Mouse (Mus musculus) CH12.LX (cell line): ENCODE data around the gene Eif2ak3. TPM values are rescaled to one million over a fixed set of nuclear protein-coding genes. Genes with fewer than 3 reads are reported as not detected.

ENCODE experiments used
- DNase-seq: peaks from one replicate; pipeline ENCODE4 v3.0.0-alpha.2; 2013; ENCODE audit errors: extremely low read depth
- H3K27ac ChIP-seq: 2 replicates; pipeline ENCODE4 v1.5.1; 2012; ENCODE audit warnings: low read depth, mild to moderate bottlenecking, control low read depth, moderate library complexity; ENCODE audit not compliant: insufficient read depth
- H3K27me3 ChIP-seq: replicated peaks from 2 replicates; pipeline ENCODE3; 2012; ENCODE audit warnings: inconsistent platforms
- H3K36me3 ChIP-seq, 2 experiments: replicated peaks in 1 of 2; 2 replicates each; pipeline versions ENCODE3 to v1.6.1; 2012; ENCODE audit warnings: inconsistent platforms in 1 of 2, low read length in 1 of 2, mild to moderate bottlenecking in 1 of 2, mixed read lengths in 1 of 2, moderate library complexity in 1 of 2; ENCODE audit not compliant: control insufficient read depth in 1 of 2, insufficient read depth in 1 of 2
- H3K4me1 ChIP-seq, 2 experiments: 2 replicates each; pipeline ENCODE4 v1.6.1; 2012; ENCODE audit warnings: inconsistent platforms in 1 of 2, moderate library complexity in 1 of 2; ENCODE audit not compliant: insufficient read depth in 2 of 2, control insufficient read depth in 1 of 2
- H3K4me2 ChIP-seq: 2 replicates; pipeline ENCODE4 v1.6.1; 2012; ENCODE audit warnings: low read depth, mild to moderate bottlenecking, control low read depth; ENCODE audit not compliant: poor library complexity, insufficient read depth, severe bottlenecking
- H3K4me3 ChIP-seq, 3 experiments: fragments of 150-350 bp in 1 of 3; sonication (generic) in 1 of 3; replicated peaks in 1 of 3; 2 replicates each; pipeline versions ENCODE3 to v1.5.1; 2011 to 2012; ENCODE audit warnings: low read depth in 2 of 3, low read length in 2 of 3, mild to moderate bottlenecking in 2 of 3, moderate library complexity in 2 of 3, control low read depth in 1 of 3, improper control_type of control experiment in 1 of 3, inconsistent platforms in 1 of 3, mixed read lengths in 1 of 3; ENCODE audit not compliant: poor library complexity in 1 of 3
- H3K79me2 ChIP-seq: replicated peaks from 2 replicates; pipeline ENCODE4 v1.6.1; 2012; ENCODE audit warnings: mild to moderate bottlenecking, moderate library complexity; ENCODE audit not compliant: control insufficient read depth, poor library complexity, insufficient read depth, severe bottlenecking; ENCODE audit errors: extremely low read depth
- H3K9ac ChIP-seq: 2 replicates; pipeline ENCODE4 v1.6.1; 2012; ENCODE audit warnings: low read depth, mild to moderate bottlenecking, control low read depth, moderate library complexity; ENCODE audit not compliant: insufficient read depth
- H3K9me3 ChIP-seq: replicated peaks from 2 replicates; pipeline ENCODE3; 2012; ENCODE audit warnings: low read length, inconsistent platforms, mixed read lengths
- BHLHE40 ChIP-seq: IDR thresholded peaks from 2 replicates; pipeline ENCODE4 v1.6.1; 2011; ENCODE audit warnings: mild to moderate bottlenecking, low read depth, low read length, improper control_type of control experiment
- CHD1 ChIP-seq: IDR thresholded peaks from 2 replicates; pipeline ENCODE4 v1.6.1; 2012; ENCODE audit warnings: low read depth, low read length, improper control_type of control experiment, inconsistent platforms
- CHD2 ChIP-seq: IDR thresholded peaks from 2 replicates; pipeline ENCODE4 v1.6.1; 2011; ENCODE audit warnings: low read length, improper control_type of control experiment
- CTCF ChIP-seq, 2 experiments: IDR thresholded peaks in 1 of 2; conservative IDR thresholded peaks in 1 of 2; 2 replicates each; pipeline ENCODE4 v1.5.1; 2011 to 2012; ENCODE audit warnings: low read depth in 2 of 2, low read length in 2 of 2, improper control_type of control experiment in 1 of 2, inconsistent platforms in 1 of 2, mild to moderate bottlenecking in 1 of 2, moderate library complexity in 1 of 2
- ELF1 ChIP-seq: IDR thresholded peaks from 2 replicates; pipeline ENCODE4 v1.6.1; 2014; ENCODE audit warnings: low read depth, mild to moderate bottlenecking, inconsistent platforms, low read length, improper control_type of control experiment
- GABPA ChIP-seq: IDR thresholded peaks from 2 replicates; pipeline ENCODE4 v1.6.1; 2012; ENCODE audit warnings: low read depth, low read length, improper control_type of control experiment, inconsistent platforms; ENCODE audit not compliant: insufficient replicate concordance
- JUN ChIP-seq: IDR thresholded peaks from 2 replicates; pipeline ENCODE4 v1.6.1; 2011; ENCODE audit warnings: low read depth, mild to moderate bottlenecking, low read length, improper control_type of control experiment, moderate library complexity; ENCODE audit not compliant: insufficient read depth
- JUND ChIP-seq: conservative IDR thresholded peaks from 2 replicates; pipeline ENCODE4 v1.6.1; 2011; ENCODE audit warnings: low read depth, low read length, improper control_type of control experiment
- KAT2A ChIP-seq: IDR thresholded peaks from 2 replicates; pipeline ENCODE4 v1.6.1; 2012; ENCODE audit warnings: low read length, improper control_type of control experiment, inconsistent platforms; ENCODE audit not compliant: insufficient replicate concordance
- MAX ChIP-seq: IDR thresholded peaks from 2 replicates; pipeline ENCODE4 v1.6.1; 2011; ENCODE audit warnings: low read length, improper control_type of control experiment
- MXI1 ChIP-seq: IDR thresholded peaks from 2 replicates; pipeline ENCODE4 v1.6.1; 2011; ENCODE audit warnings: mild to moderate bottlenecking, low read depth, low read length, improper control_type of control experiment
- NELFE ChIP-seq: IDR thresholded peaks from 2 replicates; pipeline ENCODE4 v1.6.1; 2011; ENCODE audit warnings: low read depth, low read length, improper control_type of control experiment
- NRF1 ChIP-seq: IDR thresholded peaks from 2 replicates; pipeline ENCODE4 v1.6.1; 2014; ENCODE audit warnings: low read depth, mild to moderate bottlenecking, inconsistent platforms, low read length, improper control_type of control experiment, moderate library complexity
- PAX5 ChIP-seq: IDR thresholded peaks from 2 replicates; pipeline ENCODE4 v1.6.1; 2012; ENCODE audit warnings: low read length, inconsistent platforms, mixed read lengths
- SIN3A ChIP-seq: IDR thresholded peaks from 2 replicates; pipeline ENCODE4 v1.6.1; 2012; ENCODE audit warnings: low read length, improper control_type of control experiment, inconsistent platforms
- SMC3 ChIP-seq: IDR thresholded peaks from 2 replicates; pipeline ENCODE4 v1.6.1; 2011; ENCODE audit warnings: low read depth, low read length, improper control_type of control experiment
- TBP ChIP-seq: conservative IDR thresholded peaks from 2 replicates; pipeline ENCODE4 v1.6.1; 2011; ENCODE audit warnings: low read depth, low read length, improper control_type of control experiment
- UBTF ChIP-seq: IDR thresholded peaks from 2 replicates; pipeline ENCODE4 v1.6.1; 2012; ENCODE audit warnings: low read depth, mild to moderate bottlenecking, inconsistent platforms, low read length, improper control_type of control experiment, moderate library complexity
- USF1 ChIP-seq: IDR thresholded peaks from 2 replicates; pipeline ENCODE4 v1.6.1; 2014; ENCODE audit warnings: low read depth, mild to moderate bottlenecking, inconsistent platforms, low read length, improper control_type of control experiment
- dilution Hi-C: fragments of 300-500 bp; cut with MboI; formaldehyde crosslinking; loops from 2 replicates; pipeline ENCODE4 v1.14.3; 2020; ENCODE audit warnings: low sequenced_read_pairs; ENCODE audit not compliant: extremely low pct_unique_long_range_greater_than_20kb, extremely low pct_ligation_motif_present
- in situ Hi-C: fragments of 300-500 bp; cut with MboI; formaldehyde crosslinking; loops from 3 replicates; pipeline ENCODE4 v1.14.3; 2019; ENCODE audit warnings: low sequenced_read_pairs, low pct_ligation_motif_present, low pct_unique_long_range_greater_than_20kb, mixed read lengths
- polyA plus RNA-seq: library from polyadenylated mRNA; unstranded; fragments of >175 nt; gene quantifications from 2 replicates; pipeline ENCODE4 v1.2.1, GENCODE M21; 2012; ENCODE audit warnings: low read depth; ENCODE audit not compliant: insufficient read length
- total RNA-seq, 2 experiments: library from RNA; depleted of rRNA; stranded (reverse); fragments of 300-350 nt in 1 of 2; fragments of >200 nt in 1 of 2; gene quantifications; 2 replicates each; pipeline ENCODE4 v1.2.3; 2012 to 2014

The Eif2ak3 gene
- total and polyA plus RNA-seq, 3 experiments, result 21.2 to 38.9 (median 23.1) TPM

GRCm38 (mm10) chr6:70837297-70837696, 7.0 kb upstream of the Eif2ak3 start:
- TF ChIP-seq BHLHE40, result no peak
- TF ChIP-seq NRF1, result no peak
- in situ Hi-C loops, result no loop called here
- no peak overlapping the region for H3K9ac ChIP-seq

GRCm38 (mm10) chr6:70838532-70838931, 5.8 kb upstream of the Eif2ak3 start:
- H3K4me1 ChIP-seq, result peaks cover 4 to 37% of the 10 kb centered on the region in 2 experiments
- H3K27ac ChIP-seq, result no peak overlapping the region
- no peak for DNase-seq
- no peak overlapping the region for H3K4me3 ChIP-seq
- dilution Hi-C loops, result no loop called here
- in situ Hi-C loops, result no loop called here
- no peaks in the 10 kb centered on the region for H3K79me2 ChIP-seq
- no peaks in the 10 kb centered on the region for H3K9me3 ChIP-seq
- no peak overlapping the region for H3K4me2 ChIP-seq
- no peak overlapping the region for H3K9ac ChIP-seq
- no peaks in the 10 kb centered on the region for H3K27me3 ChIP-seq
- no peaks in the 10 kb centered on the region for H3K36me3 ChIP-seq
- TF ChIP-seq UBTF, result no peak
- TF ChIP-seq JUN, result no peak
- no peak for TF ChIP-seq TBP
- TF ChIP-seq CHD2, result no peak
- no peak for TF ChIP-seq GABPA
- no peak for TF ChIP-seq KAT2A
- no peak for TF ChIP-seq MXI1
- TF ChIP-seq CTCF (conservative IDR thresholded peaks at IDR 0.05 in 1 of 2, IDR thresholded peaks at IDR 0.05 in 1 of 2; ENCODE audit: low read depth in 2 of 2, low read length in 2 of 2), result no peak
- TF ChIP-seq SMC3, result no peak
- TF ChIP-seq, all 38 proteins: peak for 0

More at GRCm38 (mm10) chr6:70837297-70837696, 7.0 kb upstream of the Eif2ak3 start:
- Histone ChIP-seq H3K9me3 (no peaks in the 10 kb centered on the region), H3K27ac (no peak overlapping the region), H3K36me3 (no peaks in the 10 kb centered on the region), H3K4me1 (peaks cover 4 to 25% of the 10 kb centered on the region in 2 experiments; a peak in 3 of 4 replicates), H3K79me2 (no peaks in the 10 kb centered on the region), H3K4me3 (no peak overlapping the region), H3K27me3 (no peaks in the 10 kb centered on the region), H3K4me2 (no peak overlapping the region)
- no peak for DNase-seq
- dilution Hi-C loops, result no loop called here

GRCm38 (mm10) chr6:70840281-70840680, 4.0 kb upstream of the Eif2ak3 start:
- peak overlapping the region; percentile 39; the same call in 1 of the 2 replicates for H3K4me2 ChIP-seq
- H3K4me1 ChIP-seq, result peaks cover 4 to 38% of the 10 kb centered on the region in 2 experiments
- H3K79me2 ChIP-seq, result peaks cover 8% of the 10 kb centered on the region
- H3K27ac ChIP-seq, result peak overlapping the region; percentile 36
- H3K27me3 ChIP-seq, result no peaks in the 10 kb centered on the region
- in situ Hi-C loops (loop anchor here (5.0 kb wide), 1 partner anchor 37 kb away; no protein-coding TSS in a partner anchor), dilution Hi-C loops (no loop called here)
- H3K4me3 ChIP-seq, result peak overlapping the region in 1 of 3 experiments; percentile 1
- H3K9me3 ChIP-seq, result no peaks in the 10 kb centered on the region
- no peaks in the 10 kb centered on the region for H3K36me3 ChIP-seq
- no peak for DNase-seq
- peak overlapping the region; percentile 8 for H3K9ac ChIP-seq
- TF ChIP-seq PAX5, result no peak
- TF ChIP-seq NRF1, result no peak
- peak; percentile 39; the same call in 1 of the 2 replicates for TF ChIP-seq BHLHE40
- no peak; the same call in 1 of the 2 replicates for TF ChIP-seq CHD1
- no peak for TF ChIP-seq CHD2
- TF ChIP-seq SIN3A, result no peak; the same call in 1 of the 2 replicates
- no peak for TF ChIP-seq NELFE
- no peak for TF ChIP-seq ELF1
- TF ChIP-seq MAX, result no peak
- TF ChIP-seq USF1, result no peak
- peak; percentile 33; the same call in 1 of the 2 replicates for TF ChIP-seq JUND
- TF ChIP-seq, all 38 proteins: peak for 2
